Mouse (Mus musculus): ENCODE data around the gene Cfap58.

DNA sequence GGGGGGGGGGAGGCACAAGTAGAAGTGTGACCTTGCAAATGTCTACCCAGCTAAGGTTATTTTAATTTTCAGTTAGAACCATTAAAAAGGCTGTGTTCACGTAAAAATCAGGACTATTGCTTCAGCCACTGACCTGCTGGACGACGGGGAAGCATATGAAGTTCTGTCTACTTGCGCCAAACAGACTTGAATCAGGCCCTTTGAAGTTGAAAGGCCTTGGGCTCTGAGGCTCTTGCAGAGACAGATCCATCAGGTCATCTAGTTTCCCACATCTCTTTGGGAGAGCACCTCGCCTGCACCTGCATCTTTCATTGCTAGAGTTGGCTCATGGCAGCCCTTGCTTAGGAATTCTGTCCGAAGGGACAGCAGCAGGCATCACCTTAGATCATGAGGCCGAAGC lies 24.1 kb upstream of the Cfap58 start:
- no peak for TF ChIP-seq TAL1 (IDR thresholded peaks at IDR 0.05; ENCODE audit: low read length)
- no peak for TF ChIP-seq GATA1 (IDR thresholded peaks at IDR 0.05; ENCODE audit: low read length)

Data from erythroblast, embryonic 14.5 days (primary cell).